Mouse (Mus musculus) small intestine, adult 2 months (tissue): ENCODE measurements around the gene Rab3il1.

Source experiments
- CTCF ChIP-seq: fragments of 200-500 bp; IDR thresholded peaks from 2 replicates; pipeline ENCODE4 v1.5.1; 2012; ENCODE audit warnings: low read depth, mild to moderate bottlenecking, control low read depth, inconsistent platforms, low read length, moderate library complexity, mixed read lengths; ENCODE audit not compliant: insufficient replicate concordance, insufficient read length; ENCODE audit errors: extremely low read depth
- POLR2A ChIP-seq: fragments of 200-500 bp; IDR thresholded peaks from 2 replicates; pipeline ENCODE4 v1.6.1; 2012; ENCODE audit warnings: low read depth, mild to moderate bottlenecking, control low read depth, inconsistent platforms, low read length, moderate library complexity

- TF ChIP-seq CTCF (no peak), POLR2A (no peak)
These were observed 17.1 kb upstream of the Rab3il1 start for GRCm38 (mm10) chr19:9984111-9985055.
